Mouse (Mus musculus) liver, embryonic 14.5 days (tissue): ENCODE results near the gene Efna2.

Source experiments
- CTCF ChIP-seq: IDR thresholded peaks from 2 replicates; pipeline ENCODE4 v1.5.1; 2016; ENCODE audit warnings: antibody characterized with exemption, low read depth, control low read depth
- EP300 ChIP-seq: IDR thresholded peaks from 2 replicates; pipeline ENCODE4 v1.6.1; 2016; ENCODE audit warnings: antibody characterized with exemption, low read depth

DNA sequence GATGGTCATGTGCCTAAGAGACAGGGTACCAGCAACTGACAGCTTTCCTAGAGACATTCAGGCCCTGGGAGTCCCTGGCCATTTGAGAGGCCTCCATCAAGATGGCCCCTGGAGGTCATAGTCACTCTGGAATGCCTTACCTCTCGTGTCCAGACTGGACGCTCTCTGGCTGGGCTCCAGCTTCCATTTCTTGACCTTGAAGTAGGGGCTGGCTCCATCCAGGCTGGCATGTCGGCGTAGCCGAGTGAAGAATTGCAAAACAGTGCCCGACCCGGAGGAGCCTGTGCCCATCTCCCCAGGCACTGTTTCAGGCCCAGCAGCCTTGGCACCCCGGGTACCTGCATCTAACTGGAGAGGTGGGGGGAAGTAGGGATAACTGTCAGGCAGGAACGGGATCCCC is 44.9 kb upstream of the Efna2 start:
- TF ChIP-seq CTCF (no peak), EP300 (no peak)
